Mouse (Mus musculus) heart, adult 8-10 months (tissue): ENCODE measurements around the gene Nt5c2. TPM values are rescaled to one million over a fixed set of nuclear protein-coding genes. Genes with fewer than 3 reads are reported as not detected.
A peak's percentile ranks its signal among the peaks of the same experiment; 100 is the strongest.
"Not testable (repeated sequence)": the region's sequence is repeated elsewhere in the genome, so short reads cannot be mapped to it uniquely, and the experiment has no call there.

Source experiments
- DNase-seq: peaks from one replicate; pipeline ENCODE4 v3.0.0; 2022; ENCODE audit warnings: low spot score
- total RNA-seq, 4 experiments: library from RNA; stranded (reverse); gene quantifications; 2 replicates each; pipeline ENCODE4 v1.2.4; 2022

Nt5c2 gene
- total RNA-seq, 4 experiments from 2014 or later, result 58.1 to 68.9 (median 64.7) TPM

- peak; percentile 48 for DNase-seq
Observed at GRCm38 (mm10) chr19:47016487-47016886, 1.5 kb upstream of the Nt5c2 start.

GRCm38 (mm10) chr19:47015965-47016364, 1.0 kb upstream of the Nt5c2 start:
- DNase-seq, result no peak

- DNase-seq, result no peak
Observed at GRCm38 (mm10) chr19:47015396-47015795, 443 bp upstream of the Nt5c2 start.

- no peak for DNase-seq
Observed at GRCm38 (mm10) chr19:47014159-47014446, 850 bp downstream of the Nt5c2 start.

GRCm38 (mm10) chr19:47013340-47014158, 1.4 kb downstream of the Nt5c2 start:
- DNase-seq, result no peak

GRCm38 (mm10) chr19:47012521-47013130, 2.3 kb downstream of the Nt5c2 start:
- no peak for DNase-seq

- no peak for DNase-seq
Observed at GRCm38 (mm10) chr19:47009943-47010342, 5.0 kb downstream of the Nt5c2 start.

- DNase-seq, result no peak
Observed at GRCm38 (mm10) chr19:47009420-47009819, 5.5 kb downstream of the Nt5c2 start.

- peak; percentile 9 for DNase-seq
Observed at GRCm38 (mm10) chr19:47006321-47006720, 8.6 kb downstream of the Nt5c2 start.

GRCm38 (mm10) chr19:47005873-47006272, 9.1 kb downstream of the Nt5c2 start:
- DNase-seq, result no peak

GRCm38 (mm10) chr19:47003742-47004511, 11.0 kb downstream of the Nt5c2 start:
- DNase-seq, result no peak

- DNase-seq, result not testable (repeated sequence)
Observed at GRCm38 (mm10) chr19:47000357-47000756, 14.6 kb downstream of the Nt5c2 start.

- DNase-seq, result no peak
Observed at GRCm38 (mm10) chr19:46999753-47000152, 15.2 kb downstream of the Nt5c2 start.

- DNase-seq, result no peak
Observed at GRCm38 (mm10) chr19:46998953-46999352, 16.0 kb downstream of the Nt5c2 start.

- no peak for DNase-seq
Observed at GRCm38 (mm10) chr19:46998168-46998870, 16.6 kb downstream of the Nt5c2 start.

GRCm38 (mm10) chr19:46996095-46996494, 18.9 kb downstream of the Nt5c2 start:
- DNase-seq, result no peak

- not testable (repeated sequence) for DNase-seq
Observed at GRCm38 (mm10) chr19:46992329-46992728, 22.6 kb downstream of the Nt5c2 start.

- peak; percentile 90 for DNase-seq
Observed at GRCm38 (mm10) chr19:46991145-46991544, 23.8 kb downstream of the Nt5c2 start.

- DNase-seq, result not testable (repeated sequence)
Observed at GRCm38 (mm10) chr19:46990625-46991024, 24.3 kb downstream of the Nt5c2 start.

- DNase-seq, result no peak
Observed at GRCm38 (mm10) chr19:46990153-46990518, 24.8 kb downstream of the Nt5c2 start.

- no peak for DNase-seq
Observed at GRCm38 (mm10) chr19:46989479-46990152, 25.3 kb downstream of the Nt5c2 start.
